Mouse (Mus musculus) hindbrain, embryonic 14.5 days (tissue): Measurements from ENCODE around the gene Sipa1l3. TPM values are rescaled to one million over a fixed set of nuclear protein-coding genes. Genes with fewer than 3 reads are reported as not detected.

ENCODE experiments used
- ATAC-seq: fragments of 200-750 bp; cut with Nextera tagmentation; 2 replicates; pipeline ENCODE4 v1.8.0; 2017; ENCODE audit warnings: moderate number of reproducible peaks, mild to moderate bottlenecking, moderate TSS enrichment, moderate library complexity; ENCODE audit not compliant: low FRiP score
- DNase-seq: peaks from one replicate; pipeline ENCODE4 v3.0.0-alpha.2; 2015; ENCODE audit warnings: low spot score
- H3K27ac ChIP-seq: fragments of 300-500 bp; sonication (generic); 2 replicates; pipeline ENCODE4 v1.5.1; 2014; ENCODE audit warnings: mild to moderate bottlenecking, moderate library complexity
- H3K27me3 ChIP-seq: fragments of 300-500 bp; sonication (generic); 2 replicates; pipeline ENCODE4 v1.6.1; 2014; ENCODE audit warnings: mild to moderate bottlenecking, low read length, mixed read lengths; ENCODE audit not compliant: control insufficient read depth, insufficient read depth
- H3K36me3 ChIP-seq: fragments of 300-500 bp; sonication (generic); replicated peaks from 2 replicates; pipeline ENCODE4 v1.6.1; 2014; ENCODE audit not compliant: control insufficient read depth, insufficient read depth
- H3K4me1 ChIP-seq: fragments of 300-500 bp; sonication (generic); replicated peaks from 2 replicates; pipeline ENCODE4 v1.6.1; 2014; ENCODE audit warnings: antibody characterized with exemption, low read length, mixed read lengths; ENCODE audit not compliant: control insufficient read depth, insufficient read depth
- H3K4me2 ChIP-seq: fragments of 300-500 bp; sonication (generic); replicated peaks from 2 replicates; pipeline ENCODE4 v1.6.1; 2014; ENCODE audit warnings: mild to moderate bottlenecking, moderate library complexity
- H3K4me3 ChIP-seq: fragments of 300-500 bp; sonication (generic); replicated peaks from 2 replicates; pipeline ENCODE4 v1.5.1; 2014; ENCODE audit warnings: mild to moderate bottlenecking, low read length
- H3K9ac ChIP-seq: fragments of 300-500 bp; sonication (generic); 2 replicates; pipeline ENCODE4 v1.6.1; 2014
- H3K9me3 ChIP-seq: fragments of 300-500 bp; sonication (generic); 2 replicates; pipeline ENCODE4 v1.6.1; 2016; ENCODE audit warnings: low read length; ENCODE audit not compliant: control insufficient read depth
- WGBS: fragments of 180-500 bp; shearing (Covaris S2); extraction: QIAGEN DNeasy Blood & Tissue Kit; methylation state at CpG from one replicate; pipeline ENCODE4 v1.1.7; 2014; 5-methylcytosine and 5-hydroxymethylcytosine counted together
- polyA plus RNA-seq: library from polyadenylated mRNA; unstranded; fragments of >200 nt; fragmentation: Nextera tagmentation; extraction: Ambion mirVana; gene quantifications from 2 replicates; pipeline ENCODE4 v1.2.1, GENCODE M21; 2014

Gene Sipa1l3
- polyA plus RNA-seq, 1 experiment from 2014 or later = 21.4 TPM

DNA sequence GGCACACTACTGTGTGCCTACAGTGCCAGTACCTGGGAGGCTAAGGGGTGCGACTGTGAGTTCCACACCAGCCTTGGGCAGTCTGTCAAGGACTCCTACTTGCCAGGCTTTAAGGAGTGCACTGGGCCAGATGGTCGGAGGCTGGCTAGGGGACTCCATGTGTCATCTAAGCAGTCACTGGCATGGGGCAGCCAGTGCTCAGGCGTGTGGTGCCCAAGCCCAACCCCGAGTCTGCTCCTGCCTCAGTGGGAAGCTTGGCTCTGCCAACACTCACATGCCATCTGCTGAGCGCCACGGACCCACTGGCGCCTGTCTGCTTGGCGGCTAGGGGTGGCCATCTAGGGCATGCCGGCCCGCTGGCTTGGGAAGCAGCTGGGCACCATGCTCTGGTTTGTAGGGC, 125.1 kb downstream of the Sipa1l3 start:
- Histone ChIP-seq H3K4me1 (no peaks in the 10 kb centered on the region; the same call in 1 of the 2 replicates), H3K4me3 (no peak overlapping the region), H3K36me3 (peaks cover 23% of the 10 kb centered on the region), H3K27me3 (no peaks in the 10 kb centered on the region), H3K27ac (no peak overlapping the region), H3K9ac (no peak overlapping the region), H3K4me2 (no peak overlapping the region), H3K9me3 (no peaks in the 10 kb centered on the region)
- DNase-seq (peak; percentile 47), ATAC-seq (peak; percentile 42; the same call in 1 of the 2 replicates)
- WGBS = 89% methylated on average over 10 of the region's 10 CpGs

DNA sequence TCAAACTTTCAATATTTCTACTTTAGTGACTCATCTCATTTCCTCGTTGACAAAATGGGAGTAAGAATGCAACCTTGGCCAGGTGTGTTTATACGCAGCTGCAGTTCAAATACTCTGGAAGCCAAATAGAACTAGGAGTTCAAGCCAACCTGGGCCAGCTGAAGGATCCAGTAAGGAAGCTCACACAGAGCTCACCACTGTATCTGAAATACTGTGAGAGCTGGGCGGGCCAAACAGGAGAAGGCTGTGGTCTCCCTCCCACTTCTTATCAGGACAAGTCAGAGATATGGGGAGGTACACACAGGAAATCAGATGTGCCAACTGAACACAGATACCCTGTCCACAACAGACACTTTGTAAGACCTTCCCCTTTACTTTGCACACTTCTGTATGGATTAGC, 125.6 kb downstream of the Sipa1l3 start:
- no peak overlapping the region for H3K4me2 ChIP-seq
- H3K4me1 ChIP-seq = no peaks in the 10 kb centered on the region; the same call in 1 of the 2 replicates
- no peak overlapping the region for H3K9ac ChIP-seq
- no peak for ATAC-seq
- no peaks in the 10 kb centered on the region for H3K9me3 ChIP-seq
- peaks cover 23% of the 10 kb centered on the region for H3K36me3 ChIP-seq
- WGBS = 88% methylated on average over 3 of the region's 3 CpGs
- peak overlapping the region; percentile 47; the same call in 1 of the 2 replicates for H3K27ac ChIP-seq
- DNase-seq = no peak
- no peaks in the 10 kb centered on the region for H3K27me3 ChIP-seq
- no peak overlapping the region for H3K4me3 ChIP-seq

DNA sequence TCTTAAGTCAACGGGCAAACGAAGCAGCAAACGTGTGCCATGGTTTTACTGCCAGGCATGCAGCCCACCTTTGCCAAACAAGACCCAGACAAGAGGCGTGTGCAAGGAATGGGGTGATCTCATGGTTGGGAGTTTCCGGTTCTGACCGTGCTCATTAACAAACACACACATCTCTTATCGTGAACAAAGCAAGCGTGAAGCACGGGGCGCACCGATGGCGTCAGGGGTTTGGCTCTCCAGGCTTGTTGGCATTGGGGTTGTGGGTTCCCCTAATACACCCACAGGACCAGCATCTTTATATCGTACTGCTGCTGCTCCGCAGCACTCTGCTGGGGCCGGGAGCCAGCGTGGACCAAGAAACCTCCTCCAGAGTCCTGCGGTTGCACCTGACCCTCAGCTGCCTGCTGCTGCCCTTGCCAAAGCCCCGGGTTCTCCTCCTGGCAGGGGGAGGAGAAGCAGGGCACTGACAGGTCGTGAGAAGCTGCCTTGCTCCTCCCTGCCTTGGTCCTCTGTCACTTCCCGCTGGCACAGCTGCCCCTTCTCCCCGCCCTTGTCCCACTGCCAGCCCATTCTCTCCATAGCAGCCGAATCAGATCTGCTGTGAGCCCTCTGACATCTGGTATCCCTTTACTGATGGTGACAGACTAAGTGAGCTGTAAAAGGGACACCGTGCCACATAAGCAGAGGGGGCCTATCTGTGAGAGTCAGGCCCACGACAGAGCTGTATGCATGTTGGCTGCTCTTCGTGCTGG, 126.5 kb downstream of the Sipa1l3 start:
- H3K36me3 ChIP-seq = peaks cover 25% of the 10 kb centered on the region
- H3K27ac ChIP-seq = peak overlapping the region; percentile 47
- no peaks in the 10 kb centered on the region for H3K27me3 ChIP-seq
- no peak overlapping the region for H3K4me2 ChIP-seq
- no peak overlapping the region for H3K4me3 ChIP-seq
- WGBS = 66% methylated on average over 24 of the region's 25 CpGs
- no peak overlapping the region for H3K9ac ChIP-seq
- no peaks in the 10 kb centered on the region for H3K9me3 ChIP-seq
- ATAC-seq = peak; percentile 42
- DNase-seq = peak; percentile 49
- H3K4me1 ChIP-seq = no peaks in the 10 kb centered on the region; the same call in 1 of the 2 replicates

DNA sequence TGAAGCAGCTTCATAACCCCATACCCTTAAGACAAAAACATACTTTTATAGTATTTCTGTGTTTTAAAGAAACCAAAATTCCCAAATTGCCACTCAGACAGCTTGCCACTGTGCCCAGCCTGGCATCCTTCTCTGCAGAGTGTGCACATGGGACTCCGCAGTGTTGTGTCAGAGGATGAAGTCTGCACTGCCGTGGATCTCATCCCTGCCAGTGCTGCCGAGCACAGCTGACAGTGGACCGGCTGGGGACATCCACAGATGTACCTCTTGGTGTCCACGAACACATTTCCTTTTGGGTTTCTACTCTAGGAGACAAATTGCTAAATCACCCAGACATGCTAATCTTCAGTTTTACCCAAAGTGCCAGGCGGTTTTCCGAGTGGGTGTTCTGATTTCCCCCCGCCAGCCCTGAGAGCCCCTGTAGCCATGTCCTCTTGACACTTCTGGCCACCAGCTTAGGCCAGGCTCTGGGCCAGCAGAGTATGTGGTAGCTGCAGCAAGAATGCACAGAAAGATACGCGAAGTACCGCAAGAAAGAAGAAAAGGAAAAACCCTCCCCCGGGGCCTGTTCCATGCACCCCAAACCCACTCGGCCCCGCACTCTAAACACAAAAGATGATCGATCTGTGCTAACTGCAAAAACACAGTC, 127.2 kb downstream of the Sipa1l3 start:
- Histone ChIP-seq H3K9me3 (no peaks in the 10 kb centered on the region), H3K36me3 (peaks cover 25% of the 10 kb centered on the region), H3K4me2 (no peak overlapping the region), H3K4me3 (no peak overlapping the region), H3K27ac (peak overlapping the region; percentile 47; the same call in 1 of the 2 replicates), H3K27me3 (no peaks in the 10 kb centered on the region), H3K4me1 (no peaks in the 10 kb centered on the region; the same call in 1 of the 2 replicates), H3K9ac (no peak overlapping the region)
- ATAC-seq (no peak), DNase-seq (no peak)
- 80% methylated on average over 15 of the region's 15 CpGs for WGBS

DNA sequence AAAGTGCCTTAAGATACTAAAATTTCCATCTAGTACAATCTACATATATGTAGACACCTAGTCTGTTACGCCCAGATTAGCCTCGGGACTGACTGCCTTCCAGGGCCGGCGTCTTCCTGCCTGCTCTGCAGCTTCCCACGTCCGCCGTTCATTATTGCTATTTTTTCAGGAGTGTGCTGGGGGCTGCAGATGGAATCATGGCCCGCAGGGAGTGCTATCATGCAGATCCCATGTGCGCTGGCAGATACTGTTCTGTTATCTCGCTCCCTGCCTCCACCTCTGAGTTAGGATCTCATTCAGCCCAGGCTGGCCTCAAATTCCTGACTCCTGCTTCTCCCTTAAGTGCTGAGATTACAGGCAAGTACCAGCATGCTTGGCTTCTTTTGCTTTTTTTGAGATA, 128.2 kb downstream of the Sipa1l3 start:
- 72% methylated on average over 10 of the region's 10 CpGs for WGBS

DNA sequence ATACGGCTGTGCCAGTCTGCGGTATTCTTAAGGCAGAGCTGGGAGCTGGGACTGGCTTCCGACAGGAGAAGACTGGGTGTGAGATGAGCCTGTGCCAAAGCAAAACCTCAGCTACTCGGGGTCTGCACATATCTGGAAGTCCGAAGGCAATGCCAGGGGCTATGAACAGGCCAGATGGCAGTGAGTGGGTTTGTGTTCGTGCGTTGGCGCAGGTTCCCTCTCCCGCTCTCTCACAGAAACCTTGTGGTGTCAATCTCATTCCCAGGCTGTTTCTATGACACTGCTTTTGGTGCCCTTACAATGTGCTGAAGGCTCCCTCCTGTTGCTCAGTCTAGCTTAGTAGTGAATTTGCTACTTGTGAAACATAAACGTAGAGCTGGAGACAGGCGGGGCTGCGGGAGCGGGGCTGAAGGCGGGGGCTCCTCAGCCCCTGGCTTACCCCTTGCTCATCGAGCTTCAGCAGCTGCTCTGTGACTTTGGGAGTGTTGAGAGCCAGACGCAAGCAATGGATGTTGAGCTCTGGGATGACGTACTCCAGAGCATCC, 130.8 kb downstream of the Sipa1l3 start:
- ATAC-seq (no peak), DNase-seq (no peak)
- Histone ChIP-seq H3K4me2 (no peak overlapping the region), H3K9ac (no peak overlapping the region), H3K4me1 (no peaks in the 10 kb centered on the region; the same call in 1 of the 2 replicates), H3K4me3 (no peak overlapping the region), H3K27me3 (no peaks in the 10 kb centered on the region), H3K27ac (peak overlapping the region; percentile 14; the same call in 1 of the 2 replicates), H3K36me3 (peaks cover 37% of the 10 kb centered on the region), H3K9me3 (no peaks in the 10 kb centered on the region)
- WGBS = 84% methylated on average over 17 of the region's 17 CpGs

More for the DNA sequence above, 128.2 kb downstream of the Sipa1l3 start:
- Histone ChIP-seq H3K27ac (no peak overlapping the region), H3K27me3 (no peaks in the 10 kb centered on the region), H3K4me3 (no peak overlapping the region), H3K4me2 (no peak overlapping the region), H3K9ac (no peak overlapping the region), H3K9me3 (no peaks in the 10 kb centered on the region), H3K4me1 (no peaks in the 10 kb centered on the region; the same call in 1 of the 2 replicates), H3K36me3 (peaks cover 34% of the 10 kb centered on the region)
- DNase-seq (no peak), ATAC-seq (no peak)

DNA sequence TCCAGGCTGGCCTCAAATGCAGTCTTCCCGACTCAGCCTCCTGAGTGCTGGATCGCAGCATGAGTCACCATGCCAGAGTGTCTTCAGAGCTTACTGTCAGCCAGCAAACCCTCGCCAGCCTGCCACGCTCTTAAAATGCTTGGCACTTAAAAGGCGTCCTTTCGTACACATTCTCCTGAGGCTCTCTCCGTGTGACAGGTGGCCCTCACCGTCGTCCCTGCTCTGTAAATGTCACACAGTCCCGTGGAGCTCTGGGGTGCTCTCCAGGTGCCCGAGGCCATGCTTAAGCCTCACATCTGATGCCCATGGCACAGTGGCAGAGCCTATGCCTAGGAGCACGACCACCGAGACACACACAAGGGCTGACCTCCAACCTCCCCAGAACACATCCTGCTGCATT, 132.1 kb downstream of the Sipa1l3 start:
- Histone ChIP-seq H3K4me1 (no peaks in the 10 kb centered on the region), H3K4me3 (no peak overlapping the region), H3K9ac (no peak overlapping the region), H3K27ac (no peak overlapping the region), H3K36me3 (peaks cover 49% of the 10 kb centered on the region), H3K9me3 (no peaks in the 10 kb centered on the region), H3K27me3 (no peaks in the 10 kb centered on the region), H3K4me2 (no peak overlapping the region)
- WGBS = 86% methylated on average over 13 of the region's 13 CpGs
- ATAC-seq = no peak
- DNase-seq = no peak

DNA sequence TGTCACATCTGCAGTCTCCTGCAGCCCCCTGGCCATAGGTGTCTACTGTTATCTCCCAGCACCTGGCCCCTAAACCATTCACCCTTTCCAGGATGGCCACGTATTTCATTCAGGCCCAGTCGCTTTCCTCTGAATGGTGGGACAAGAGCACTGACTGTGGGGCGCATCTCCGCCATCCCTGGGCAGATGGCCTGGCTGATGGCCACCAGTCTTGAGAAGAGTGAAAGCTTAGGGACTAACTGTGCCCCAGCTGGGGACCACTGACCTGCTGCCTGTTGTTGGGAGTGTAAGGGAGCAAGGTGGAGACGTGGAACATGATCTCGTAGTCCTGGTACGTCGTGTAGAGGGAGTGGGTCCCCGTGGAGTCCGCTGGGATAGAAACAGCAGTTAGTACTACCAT, 132.7 kb downstream of the Sipa1l3 start:
- Histone ChIP-seq H3K9me3 (no peaks in the 10 kb centered on the region), H3K27me3 (no peaks in the 10 kb centered on the region), H3K36me3 (peaks cover 55% of the 10 kb centered on the region), H3K4me1 (no peaks in the 10 kb centered on the region), H3K27ac (no peak overlapping the region), H3K4me2 (no peak overlapping the region), H3K4me3 (no peak overlapping the region), H3K9ac (0 out of 2 replicates have a peak overlapping the region, but pooled peaks have one; percentile 11)
- ATAC-seq = no peak
- WGBS = 88% methylated on average over 10 of the region's 10 CpGs
- DNase-seq = no peak

DNA sequence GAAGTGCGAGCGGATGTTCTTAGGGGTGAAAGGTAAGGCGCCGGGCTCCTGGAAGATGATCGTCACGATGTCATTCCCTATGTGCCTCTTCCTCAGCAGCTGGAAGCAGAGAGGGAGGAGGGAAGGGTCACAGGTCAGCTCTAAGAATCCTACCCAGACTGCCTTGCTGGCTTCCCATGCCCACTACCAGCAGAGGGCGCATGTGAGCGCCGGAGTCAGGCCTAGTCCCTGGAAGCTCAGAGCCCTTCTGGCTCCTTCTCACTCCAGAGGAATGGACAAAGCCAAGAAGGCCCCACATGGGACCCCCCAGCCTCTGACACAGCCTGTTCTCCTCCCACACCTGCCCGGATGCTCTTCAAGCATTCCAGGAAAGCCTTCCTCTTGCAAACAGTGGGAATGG, 135.2 kb downstream of the Sipa1l3 start:
- peak; percentile 71 for ATAC-seq

More for the DNA sequence above, 135.2 kb downstream of the Sipa1l3 start:
- H3K27ac ChIP-seq = no peak overlapping the region
- H3K9ac ChIP-seq = no peak overlapping the region
- H3K4me2 ChIP-seq = no peak overlapping the region
- DNase-seq = peak; percentile 88
- no peaks in the 10 kb centered on the region for H3K9me3 ChIP-seq
- WGBS = 22% methylated on average over 10 of the region's 10 CpGs
- H3K4me1 ChIP-seq = no peaks in the 10 kb centered on the region
- no peak overlapping the region for H3K4me3 ChIP-seq
- H3K36me3 ChIP-seq = peaks cover 58% of the 10 kb centered on the region
- H3K27me3 ChIP-seq = no peaks in the 10 kb centered on the region
